11 mouse cellular contexts compared by ENCODE assay signal in the genomic region with DNA sequence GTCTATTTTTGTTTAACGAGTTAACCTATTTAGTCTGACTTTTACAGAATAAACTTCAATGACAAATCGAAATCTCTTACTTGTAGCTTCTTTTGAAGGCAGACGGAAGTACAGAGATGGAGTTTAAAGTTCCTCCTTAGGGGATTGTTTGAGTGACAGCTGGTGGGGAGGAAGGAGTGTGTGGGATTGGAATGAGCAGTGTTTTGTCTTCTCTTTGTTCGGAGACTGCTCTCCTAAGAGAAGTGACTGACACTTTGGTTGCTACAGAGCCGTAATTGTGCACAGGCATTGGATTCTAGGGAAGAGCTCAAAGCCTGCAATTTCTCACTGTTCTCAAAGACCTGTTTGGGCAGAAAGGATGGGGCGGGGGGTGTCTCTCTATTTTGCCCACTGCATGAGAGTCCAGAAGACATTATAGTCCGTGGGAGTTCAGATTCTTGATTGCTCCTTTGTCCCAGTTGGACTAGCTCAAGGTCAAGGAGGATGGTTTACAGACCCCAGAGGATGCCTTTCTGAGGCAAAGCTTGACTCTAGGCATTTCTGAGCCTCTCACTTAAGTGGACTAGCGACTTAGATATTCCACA.
DNase-seq lines count a peak whose midpoint lies in the region; ATAC-seq lines count a peak whose summit lies in the region.
"Had no signal": no experiment of that assay in that cellular context is flagged by ENCODE, and none has a peak within 500 bp of the region (broad histone marks: within the 10 kb centered on the region; RNA-seq: fewer than 3 reads in every experiment).

No protein-coding gene starts in this region.

- H3K27me3 ChIP-seq in embryonic facial prominence, embryonic 10.5 days (replicated peaks; ENCODE audit: low read depth, poor library complexity, severe bottlenecking): no peaks in the 10 kb centered on the region
- H3K27me3 ChIP-seq in hindbrain, embryonic 11.5 days (ENCODE audit: control insufficient read depth, insufficient read depth, low read length): no peaks in the 10 kb centered on the region
- H3K27me3 ChIP-seq in midbrain, embryonic 15.5 days (replicated peaks): no peaks in the 10 kb centered on the region
- no peaks in the 10 kb centered on the region for H3K27me3 ChIP-seq in heart, embryonic 10.5 days (ENCODE audit: insufficient read depth, poor library complexity, severe bottlenecking)

- DNase-seq in R1 (ENCODE audit: low read depth, low spot score): peak; percentile 58
- DNase-seq in embryonic facial prominence, embryonic 10.5 days (ENCODE audit: low spot score): peak; percentile 31
- DNase-seq in hindbrain, embryonic 11.5 days (ENCODE audit: low spot score): peak; percentile 53
- DNase-seq in cerebellum, adult 9-11 months: no peak
- no peak for DNase-seq in heart, embryonic 10.5 days (ENCODE audit: low spot score)
- DNase-seq in left cerebral cortex, adult 8-10 months (ENCODE audit: low spot score in 2 of 2): no peak
- DNase-seq: heart, adult 11 months; kidney, postnatal 14 days; thymus, postnatal 25 days had no signal

- no peak overlapping the region for H3K4me2 ChIP-seq in hindbrain, embryonic 11.5 days (replicated peaks; ENCODE audit: low read depth, low read length)
- H3K4me2 ChIP-seq in midbrain, embryonic 15.5 days: peak overlapping the region; percentile 9; the same call in 1 of the 2 replicates

- ATAC-seq in hindbrain, embryonic 11.5 days (ENCODE audit: low FRiP score): peak; percentile 92
- ATAC-seq in midbrain, embryonic 15.5 days (replicated peaks): peak; percentile 92
- no peak for ATAC-seq in megakaryocyte-erythroid progenitor cell, adult 5-6 weeks (replicated peaks; ENCODE audit: low FRiP score, low TSS enrichment, poor library complexity, severe bottlenecking)

- H3K9ac ChIP-seq in hindbrain, embryonic 11.5 days (ENCODE audit: low read depth, low read length): no peak overlapping the region
- H3K9ac ChIP-seq in midbrain, embryonic 15.5 days: no peak overlapping the region

- peak overlapping the region; percentile 19; the same call in 1 of the 2 replicates for H3K27ac ChIP-seq in embryonic facial prominence, embryonic 10.5 days (replicated peaks)
- no peak overlapping the region for H3K27ac ChIP-seq in hindbrain, embryonic 11.5 days (ENCODE audit: low read depth, low read length)
- peak overlapping the region; percentile 39 for H3K27ac ChIP-seq in midbrain, embryonic 15.5 days
- no peak overlapping the region for H3K27ac ChIP-seq in heart, embryonic 10.5 days

- no peaks in the 10 kb centered on the region for H3K36me3 ChIP-seq in embryonic facial prominence, embryonic 10.5 days (replicated peaks)
- H3K36me3 ChIP-seq in hindbrain, embryonic 11.5 days (ENCODE audit: control insufficient read depth, insufficient read depth, low read length): no peaks in the 10 kb centered on the region
- H3K36me3 ChIP-seq in midbrain, embryonic 15.5 days (replicated peaks): no peaks in the 10 kb centered on the region
- H3K36me3 ChIP-seq in heart, embryonic 10.5 days: no peaks in the 10 kb centered on the region

- no peak overlapping the region for H3K4me3 ChIP-seq in embryonic facial prominence, embryonic 10.5 days
- H3K4me3 ChIP-seq in hindbrain, embryonic 11.5 days (ENCODE audit: low read depth, low read length): no peak overlapping the region
- H3K4me3 ChIP-seq in midbrain, embryonic 15.5 days: no peak overlapping the region
- no peak overlapping the region for H3K4me3 ChIP-seq in heart, embryonic 10.5 days

- H3K4me1 ChIP-seq in embryonic facial prominence, embryonic 10.5 days: peaks cover 15% of the 10 kb centered on the region
- H3K4me1 ChIP-seq in hindbrain, embryonic 11.5 days (replicated peaks; ENCODE audit: control insufficient read depth, insufficient read depth, low read length): no peaks in the 10 kb centered on the region
- peaks cover 8% of the 10 kb centered on the region; the same call in 1 of the 2 replicates for H3K4me1 ChIP-seq in midbrain, embryonic 15.5 days
- H3K4me1 ChIP-seq in heart, embryonic 10.5 days: no peaks in the 10 kb centered on the region

- WGBS in embryonic facial prominence, embryonic 10.5 days: 15% methylated on average over 8 of the region's 8 CpGs
- 17% methylated on average over 8 of the region's 8 CpGs for WGBS in hindbrain, embryonic 11.5 days
- 8% methylated on average over 8 of the region's 8 CpGs for WGBS in midbrain, embryonic 15.5 days
- WGBS in heart, embryonic 10.5 days: 37% methylated on average over 8 of the region's 8 CpGs

- H3K9me3 ChIP-seq in embryonic facial prominence, embryonic 10.5 days: no peaks in the 10 kb centered on the region
- H3K9me3 ChIP-seq in hindbrain, embryonic 11.5 days (ENCODE audit: control insufficient read depth, low read length): no peaks in the 10 kb centered on the region
- no peaks in the 10 kb centered on the region for H3K9me3 ChIP-seq in midbrain, embryonic 15.5 days
- no peaks in the 10 kb centered on the region for H3K9me3 ChIP-seq in heart, embryonic 10.5 days

Comparison
In these comparisons a context has a peak if more than half of its experiments do, and no peak if none do; other contexts are left out.
1. DNase-seq: peak in R1 (single experiment), embryonic facial prominence, embryonic 10.5 days (single experiment) and hindbrain, embryonic 11.5 days (single experiment); none in cerebellum, adult 9-11 months (single experiment), heart, embryonic 10.5 days (single experiment) and left cerebral cortex, adult 8-10 months (0 of 2).
2. H3K27ac ChIP-seq: peak in embryonic facial prominence, embryonic 10.5 days (single experiment) and midbrain, embryonic 15.5 days (single experiment); none in hindbrain, embryonic 11.5 days (single experiment) and heart, embryonic 10.5 days (single experiment).